Mouse (Mus musculus) heart, embryonic 10.5 days (tissue): ENCODE data around the gene Tbc1d14. TPM values are rescaled to one million over a fixed set of nuclear protein-coding genes. Genes with fewer than 3 reads are reported as not detected.

Experiments
- DNase-seq: peaks from one replicate; pipeline ENCODE4 v3.0.0-alpha.2; 2017; ENCODE audit warnings: low spot score
- H3K27ac ChIP-seq: fragments of 300-500 bp; sonication (generic); 2 replicates; pipeline ENCODE4 v1.5.1; 2016; ENCODE audit warnings: mild to moderate bottlenecking
- H3K27me3 ChIP-seq: fragments of 300-500 bp; sonication (generic); 2 replicates; pipeline ENCODE4 v1.6.1; 2016; ENCODE audit warnings: mild to moderate bottlenecking; ENCODE audit not compliant: poor library complexity, insufficient read depth, severe bottlenecking
- H3K36me3 ChIP-seq: fragments of 300-500 bp; sonication (generic); 2 replicates; pipeline ENCODE4 v1.6.1; 2016; ENCODE audit warnings: mild to moderate bottlenecking, moderate library complexity
- H3K4me1 ChIP-seq: fragments of 300-500 bp; sonication (generic); 2 replicates; pipeline ENCODE4 v1.6.1; 2016; ENCODE audit warnings: mild to moderate bottlenecking
- H3K4me3 ChIP-seq: fragments of 300-500 bp; sonication (generic); 2 replicates; pipeline ENCODE4 v1.5.1; 2016; ENCODE audit warnings: mild to moderate bottlenecking, moderate library complexity
- H3K9me3 ChIP-seq: fragments of 300-500 bp; sonication (generic); 2 replicates; pipeline ENCODE4 v1.6.1; 2016; ENCODE audit warnings: mild to moderate bottlenecking, moderate library complexity
- WGBS: fragments of 180-500 bp; shearing (Covaris S2); methylation state at CpG from one replicate; pipeline ENCODE4 v1.1.7; 2016; 5-methylcytosine and 5-hydroxymethylcytosine counted together
- polyA plus RNA-seq: library from polyadenylated mRNA; unstranded; fragments of >200 nt; fragmentation: Nextera tagmentation; extraction: Ambion mirVana; gene quantifications from 2 replicates; pipeline ENCODE4 v1.2.1, GENCODE M21; 2016

Gene Tbc1d14
- polyA plus RNA-seq, 1 experiment from 2014 or later: 26.8 TPM

DNA sequence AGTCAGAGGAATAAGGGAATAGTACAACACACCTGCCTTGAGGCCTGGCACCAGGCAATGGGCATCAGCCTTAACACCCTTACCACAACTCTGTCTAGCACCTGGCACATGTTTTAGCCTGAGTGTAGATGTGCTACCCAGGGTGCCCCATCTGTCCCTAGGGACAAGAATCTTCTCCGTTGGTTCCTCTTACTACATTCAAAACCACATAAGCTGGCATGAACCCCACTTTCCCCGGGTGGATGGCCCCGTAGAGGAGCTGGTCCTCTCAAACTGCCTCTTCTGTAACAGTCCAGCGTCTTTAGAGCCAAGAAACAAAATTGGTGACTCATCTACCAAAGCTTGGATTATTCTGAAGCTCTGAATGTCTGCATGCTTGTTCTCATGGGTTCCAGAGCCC is 112.7 kb downstream of the Tbc1d14 start:
- H3K9me3 ChIP-seq: no peaks in the 10 kb centered on the region
- no peak overlapping the region for H3K4me3 ChIP-seq
- 94% methylated on average over 4 of the region's 4 CpGs for WGBS
- no peak for DNase-seq
- H3K27ac ChIP-seq: no peak overlapping the region
- peaks cover 46% of the 10 kb centered on the region for H3K4me1 ChIP-seq
- H3K36me3 ChIP-seq: peaks cover 20% of the 10 kb centered on the region
- H3K27me3 ChIP-seq: peaks cover 4% of the 10 kb centered on the region

DNA sequence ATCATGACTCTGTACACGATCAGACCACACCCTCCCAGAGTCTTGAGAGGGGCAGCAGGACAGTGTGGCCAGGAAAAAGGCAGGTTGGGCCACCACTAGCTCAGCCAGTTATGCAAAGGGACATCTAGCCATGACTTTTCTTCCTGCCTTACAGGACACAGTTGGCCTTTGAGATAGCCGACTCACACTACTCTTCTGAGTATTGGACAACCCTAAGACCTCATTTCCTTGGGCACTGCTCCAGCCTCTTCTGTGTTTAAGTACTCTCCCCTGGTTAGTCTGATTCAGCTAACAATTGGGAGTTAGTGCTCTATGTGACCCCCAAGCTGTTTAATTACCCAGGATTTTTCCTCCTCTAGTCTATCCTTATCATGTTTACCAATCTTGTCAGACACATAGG is 113.3 kb downstream of the Tbc1d14 start:
- H3K27me3 ChIP-seq: no peaks in the 10 kb centered on the region
- no peak overlapping the region for H3K27ac ChIP-seq
- WGBS: 74% methylated on average over 2 of the region's 2 CpGs
- peaks cover 39% of the 10 kb centered on the region for H3K4me1 ChIP-seq
- no peak overlapping the region for H3K4me3 ChIP-seq
- H3K9me3 ChIP-seq: no peaks in the 10 kb centered on the region
- no peak for DNase-seq
- H3K36me3 ChIP-seq: peaks cover 24% of the 10 kb centered on the region

DNA sequence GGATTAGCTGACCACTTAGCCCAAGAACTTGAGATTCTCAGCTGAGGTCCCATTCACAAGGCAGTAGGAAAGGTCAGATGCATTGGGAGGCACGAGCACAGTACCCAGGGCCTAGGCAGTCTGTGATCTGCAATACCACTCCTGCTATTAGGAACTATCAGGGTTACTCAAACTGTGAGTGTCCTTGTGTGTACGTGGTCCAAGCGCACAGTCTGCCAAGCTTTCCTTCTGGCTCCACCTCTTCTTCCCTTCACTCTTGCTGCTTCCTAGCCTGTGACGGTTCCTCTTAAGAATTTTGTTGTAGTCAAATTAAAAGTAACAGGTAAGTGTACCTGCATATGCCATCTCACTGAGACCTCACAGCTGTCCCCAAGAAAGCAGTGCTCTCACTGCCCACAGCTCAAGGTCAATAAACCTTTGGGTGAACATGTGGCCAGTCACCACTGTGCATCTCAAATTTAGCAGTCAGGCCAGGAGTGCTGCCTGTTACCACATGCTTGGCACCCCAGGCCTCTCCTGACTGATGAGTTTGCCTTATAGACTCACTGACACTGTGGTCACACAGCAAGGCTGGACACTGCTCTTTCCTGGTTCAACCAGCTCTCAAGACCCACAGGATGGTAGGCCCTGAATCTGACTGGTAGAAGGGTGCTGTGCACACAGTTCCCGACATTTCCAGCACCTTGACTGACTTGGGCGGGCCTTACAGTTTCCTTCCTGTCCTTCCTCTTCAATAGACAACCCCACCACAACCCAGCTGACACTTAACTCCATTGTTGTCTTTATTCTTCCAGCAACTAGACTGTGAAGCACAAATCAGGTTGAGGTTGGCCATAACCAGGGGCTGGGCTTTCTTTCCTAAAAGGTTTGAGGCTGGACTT is 114.3 kb downstream of the Tbc1d14 start:
- H3K36me3 ChIP-seq: peaks cover 31% of the 10 kb centered on the region
- peaks cover 34% of the 10 kb centered on the region for H3K4me1 ChIP-seq
- 82% methylated on average over 6 of the region's 6 CpGs for whole genome bisulfite sequencing
- no peak for DNase-seq
- H3K9me3 ChIP-seq: no peaks in the 10 kb centered on the region
- H3K27me3 ChIP-seq: no peaks in the 10 kb centered on the region
- no peak overlapping the region for H3K27ac ChIP-seq
- H3K4me3 ChIP-seq: no peak overlapping the region

DNA sequence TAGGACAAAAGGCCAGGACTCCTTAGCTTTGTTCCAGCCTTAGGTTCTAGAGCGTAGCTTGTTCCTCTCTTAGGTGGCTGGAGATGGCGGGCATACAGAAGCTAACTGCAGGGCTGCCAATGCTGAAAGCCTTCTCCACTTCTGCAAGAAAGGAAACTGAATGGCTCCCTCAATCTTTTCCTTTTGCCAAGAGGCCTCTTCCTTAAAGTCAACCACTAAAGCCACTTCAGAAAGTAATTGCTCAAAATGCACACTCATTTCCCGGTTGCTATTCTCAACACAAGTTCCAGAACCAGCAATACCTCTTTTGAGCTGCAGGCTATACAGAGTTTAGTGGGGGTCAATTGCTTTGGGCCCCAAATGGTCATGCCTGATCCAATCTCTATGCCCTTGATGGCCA is 115.6 kb downstream of the Tbc1d14 start:
- peaks cover 24% of the 10 kb centered on the region for H3K4me1 ChIP-seq
- DNase-seq: no peak
- WGBS: 86% methylated on average over 3 of the region's 3 CpGs
- H3K27ac ChIP-seq: no peak overlapping the region
- H3K36me3 ChIP-seq: peaks cover 43% of the 10 kb centered on the region
- H3K4me3 ChIP-seq: no peak overlapping the region
- H3K9me3 ChIP-seq: no peaks in the 10 kb centered on the region
- no peaks in the 10 kb centered on the region for H3K27me3 ChIP-seq

DNA sequence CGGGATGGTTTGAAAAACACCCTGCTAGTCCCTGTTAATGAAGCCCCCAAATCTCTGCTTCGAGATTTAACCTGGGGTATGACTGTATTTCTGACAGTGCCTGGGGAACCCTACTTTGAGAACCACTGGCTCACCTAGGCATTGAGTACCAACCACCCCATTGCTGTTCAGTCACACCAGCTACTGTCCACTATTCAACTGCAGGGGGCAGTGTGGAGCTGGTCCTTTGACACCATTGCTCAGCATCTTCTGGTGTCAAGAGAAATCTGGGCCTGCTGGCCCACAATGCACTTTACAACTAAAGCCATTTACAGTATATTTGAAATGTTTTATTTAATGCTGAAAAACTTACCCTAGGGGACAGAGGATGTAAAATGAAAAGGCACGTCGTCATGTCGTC is 118.8 kb downstream of the Tbc1d14 start:
- Histone ChIP-seq H3K27ac (no peak overlapping the region), H3K9me3 (no peaks in the 10 kb centered on the region), H3K27me3 (no peaks in the 10 kb centered on the region), H3K4me1 (peaks cover 7% of the 10 kb centered on the region; the same call in 1 of the 2 replicates), H3K4me3 (no peak overlapping the region), H3K36me3 (peaks cover 66% of the 10 kb centered on the region)
- no peak for DNase-seq
- WGBS: 86% methylated on average over 5 of the region's 5 CpGs

DNA sequence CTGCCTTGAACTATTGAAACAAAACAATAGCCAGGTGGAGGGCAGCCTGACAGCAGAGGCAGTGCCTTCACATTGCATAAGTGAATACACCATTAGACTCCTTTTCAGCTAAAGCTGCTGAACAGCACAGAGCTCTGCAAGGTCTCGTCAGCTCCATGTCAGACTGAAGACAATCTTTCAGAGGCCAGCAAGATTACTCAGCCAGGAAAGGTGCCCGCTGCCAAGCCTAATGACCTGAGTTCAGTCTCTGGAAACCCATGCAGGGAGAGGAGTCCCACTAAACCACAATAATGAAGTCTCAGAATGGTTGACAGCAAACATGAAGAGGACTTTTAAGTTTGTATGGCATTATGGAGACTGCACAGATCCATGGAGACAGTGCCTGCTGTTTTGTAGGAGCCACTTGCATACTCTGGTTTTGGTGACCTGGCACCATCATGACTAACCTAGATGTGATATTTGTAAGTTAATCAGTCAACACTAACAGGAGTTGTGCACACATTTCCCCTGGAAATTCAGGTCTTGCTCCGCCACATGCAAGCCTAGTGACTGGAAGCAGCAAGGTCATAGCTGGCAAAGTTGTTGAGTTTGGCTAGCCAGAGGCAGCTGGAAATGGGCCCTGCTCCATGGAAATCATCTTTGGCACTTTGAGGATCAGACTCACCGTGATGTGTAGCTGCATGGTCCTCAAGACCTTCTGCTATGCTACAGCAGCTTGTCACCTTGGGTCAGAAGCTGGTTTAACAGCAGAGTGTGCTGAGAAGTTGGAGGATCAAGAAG is 120.0 kb downstream of the Tbc1d14 start:
- DNase-seq: no peak
- H3K9me3 ChIP-seq: no peaks in the 10 kb centered on the region
- no peak overlapping the region for H3K4me3 ChIP-seq
- H3K4me1 ChIP-seq: no peaks in the 10 kb centered on the region
- no peaks in the 10 kb centered on the region for H3K27me3 ChIP-seq
- 88% methylated on average over 4 of the region's 4 CpGs for WGBS
- no peak overlapping the region for H3K27ac ChIP-seq
- peaks cover 77% of the 10 kb centered on the region for H3K36me3 ChIP-seq

DNA sequence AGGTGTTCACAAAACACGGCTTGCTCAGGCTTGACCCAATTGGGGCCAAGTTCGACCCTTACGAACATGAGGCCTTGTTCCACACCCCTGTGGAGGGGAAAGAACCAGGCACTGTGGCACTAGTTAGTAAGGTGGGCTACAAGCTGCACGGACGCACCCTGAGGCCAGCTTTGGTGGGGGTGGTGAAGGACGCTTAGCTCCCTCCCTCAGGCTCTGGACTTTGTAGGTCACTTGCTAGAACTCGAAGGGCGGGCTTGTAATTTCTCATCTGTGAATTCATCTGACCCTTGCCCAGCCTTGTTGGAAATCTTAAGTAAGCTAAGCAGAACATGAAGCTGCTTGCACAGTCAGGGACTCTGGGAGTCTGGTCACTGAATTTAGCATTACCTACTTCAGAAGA is 121.9 kb downstream of the Tbc1d14 start:
- Histone ChIP-seq H3K27ac (no peak overlapping the region), H3K4me3 (no peak overlapping the region), H3K4me1 (peaks cover 9% of the 10 kb centered on the region), H3K27me3 (no peaks in the 10 kb centered on the region), H3K9me3 (no peaks in the 10 kb centered on the region), H3K36me3 (peaks cover 78% of the 10 kb centered on the region)
- no peak for DNase-seq
- 94% methylated on average over 8 of the region's 8 CpGs for WGBS

DNA sequence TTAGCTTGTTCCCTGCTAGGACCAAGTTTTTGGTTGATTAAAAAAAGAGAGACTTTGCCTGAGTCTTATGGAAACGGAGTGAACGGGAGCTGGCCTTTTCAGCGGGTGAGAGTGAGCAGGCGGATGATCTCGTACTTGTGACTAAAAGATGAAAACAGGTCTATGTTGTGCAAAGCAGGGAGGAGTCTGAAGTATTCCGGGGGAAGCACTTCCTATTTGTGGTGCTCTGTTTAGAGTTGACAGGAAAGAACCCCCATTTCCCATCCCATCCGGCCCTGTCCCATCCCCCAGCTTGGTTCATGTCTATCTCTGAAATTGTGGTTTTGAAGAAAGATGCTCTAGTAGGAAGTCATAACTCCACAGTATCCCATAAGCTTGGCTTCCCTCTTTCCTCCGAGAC is 127.2 kb downstream of the Tbc1d14 start:
- 26% methylated on average over 8 of the region's 8 CpGs for WGBS
- DNase-seq: no peak
- Histone ChIP-seq H3K4me3 (peak overlapping the region; percentile 99), H3K4me1 (peaks cover 27% of the 10 kb centered on the region), H3K36me3 (peaks cover 34% of the 10 kb centered on the region), H3K9me3 (no peaks in the 10 kb centered on the region), H3K27me3 (no peaks in the 10 kb centered on the region), H3K27ac (peak overlapping the region; percentile 94; the same call in 1 of the 2 replicates)

DNA sequence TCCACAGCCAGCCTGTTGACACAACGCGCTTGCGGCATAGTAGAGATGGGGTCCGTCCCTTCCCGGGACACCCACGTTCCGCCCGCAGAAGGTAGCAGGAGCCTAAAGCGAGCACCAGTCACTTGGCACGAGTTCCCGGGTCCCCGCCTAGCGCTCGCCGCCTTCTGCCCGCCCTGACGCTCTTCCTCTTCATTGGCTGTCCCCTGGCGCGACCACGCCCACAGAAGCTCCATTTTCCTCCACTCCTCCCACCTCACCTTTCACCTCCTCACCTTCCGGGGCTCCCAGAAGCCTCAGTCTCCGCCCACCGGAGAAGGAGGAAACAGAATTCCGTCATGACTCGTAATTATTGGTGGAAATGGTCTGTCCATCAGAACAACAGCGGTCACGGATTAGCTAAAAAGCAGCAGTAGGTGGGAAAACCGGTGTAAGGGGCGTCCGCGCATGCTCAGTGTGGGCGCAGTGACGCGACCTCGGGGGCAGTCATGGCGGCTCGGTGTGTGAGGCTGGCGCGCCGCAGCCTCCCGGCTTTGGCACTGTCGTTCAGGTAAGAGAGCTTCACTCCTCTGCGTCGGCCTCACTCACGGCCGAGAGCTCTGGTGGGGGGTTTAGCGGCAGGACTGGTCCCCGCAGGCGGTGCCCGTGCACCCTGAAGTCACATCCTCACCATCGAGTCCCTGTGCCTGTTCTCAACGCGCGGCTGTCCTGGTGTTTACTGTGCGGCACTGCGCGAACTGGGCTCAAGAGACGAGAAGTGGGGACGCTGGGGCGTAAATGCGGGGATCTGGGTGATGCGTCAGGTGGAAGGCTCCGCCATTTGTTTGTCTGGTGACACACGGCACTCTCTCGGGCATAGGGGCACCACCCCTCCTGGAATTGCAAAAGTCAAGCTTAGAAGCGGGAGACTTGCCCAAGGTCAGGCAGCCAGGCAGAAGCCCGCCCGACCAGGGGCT is 128.1 kb downstream of the Tbc1d14 start, which contains the start of gene Grpel1:
Grpel1 (plus strand) TSS at position 290 of the 953 bp plus-strand sequence.
- Histone ChIP-seq H3K4me3 (peak within 1 kb of the TSS; percentile 99), H3K27ac (peak within 1 kb of the TSS; percentile 94), H3K27me3 (no peaks in the 10 kb centered on the region), H3K4me1 (peaks cover 27% of the 10 kb centered on the region), H3K9me3 (no peaks in the 10 kb centered on the region), H3K36me3 (peaks cover 25% of the 10 kb centered on the region)
- DNase-seq: peak; percentile 99
- under 1% methylated on average over 68 of the region's 68 CpGs for WGBS

DNA sequence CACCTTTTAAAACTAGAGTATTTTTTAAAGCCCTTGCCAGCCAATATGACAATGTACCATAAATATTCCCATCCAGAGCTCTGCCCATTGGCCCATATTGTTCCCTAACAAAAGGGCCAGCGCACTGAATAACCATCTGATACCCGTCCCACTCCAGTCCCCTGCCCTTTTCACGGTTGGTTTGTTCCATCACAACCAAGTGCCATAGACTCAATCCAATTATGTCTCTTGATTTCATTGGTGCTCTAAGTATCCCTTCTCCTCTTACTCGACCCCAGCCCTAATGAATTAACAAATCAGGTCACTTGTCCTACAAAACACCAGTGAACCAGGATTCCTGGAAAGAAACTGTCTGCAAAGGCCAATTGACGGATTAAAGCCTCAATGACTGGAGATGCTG is 129.7 kb downstream of the Tbc1d14 start:
- DNase-seq: no peak

DNA sequence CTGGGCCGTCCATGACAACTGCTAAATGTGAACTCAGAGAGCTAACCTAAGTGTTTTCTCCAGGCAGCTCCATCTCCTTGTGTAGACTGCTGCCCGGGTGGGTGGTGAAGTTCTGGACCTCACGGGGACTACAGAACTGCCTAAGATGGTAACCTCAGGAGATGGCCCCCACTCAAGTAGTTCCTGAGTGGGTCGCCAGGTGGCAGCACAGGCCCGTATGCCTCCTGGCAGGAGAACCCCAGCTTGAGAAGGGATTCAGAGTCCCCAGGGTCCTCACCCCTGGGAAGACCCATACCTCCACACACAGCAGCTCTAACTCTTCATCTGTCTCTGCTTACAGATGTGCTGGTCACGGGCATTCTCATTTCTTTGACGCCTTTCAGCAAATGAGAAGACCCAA is 130.3 kb downstream of the Tbc1d14 start:
- DNase-seq: peak; percentile 84
- H3K36me3 ChIP-seq: 0 out of 2 replicates have a peak, but pooled peaks cover 5% of the 10 kb centered on the region
- H3K4me3 ChIP-seq: no peak overlapping the region
- WGBS: 18% methylated on average over 7 of the region's 7 CpGs
- H3K27ac ChIP-seq: no peak overlapping the region
- H3K9me3 ChIP-seq: no peaks in the 10 kb centered on the region
- H3K27me3 ChIP-seq: no peaks in the 10 kb centered on the region
- H3K4me1 ChIP-seq: peaks cover 30% of the 10 kb centered on the region

More for the DNA sequence above, 129.7 kb downstream of the Tbc1d14 start:
- Histone ChIP-seq H3K4me1 (peaks cover 30% of the 10 kb centered on the region), H3K9me3 (no peaks in the 10 kb centered on the region), H3K4me3 (no peak overlapping the region), H3K36me3 (0 out of 2 replicates have a peak, but pooled peaks cover 10% of the 10 kb centered on the region), H3K27ac (no peak overlapping the region), H3K27me3 (no peaks in the 10 kb centered on the region)
- WGBS: 57% methylated on average over 5 of the region's 5 CpGs

DNA sequence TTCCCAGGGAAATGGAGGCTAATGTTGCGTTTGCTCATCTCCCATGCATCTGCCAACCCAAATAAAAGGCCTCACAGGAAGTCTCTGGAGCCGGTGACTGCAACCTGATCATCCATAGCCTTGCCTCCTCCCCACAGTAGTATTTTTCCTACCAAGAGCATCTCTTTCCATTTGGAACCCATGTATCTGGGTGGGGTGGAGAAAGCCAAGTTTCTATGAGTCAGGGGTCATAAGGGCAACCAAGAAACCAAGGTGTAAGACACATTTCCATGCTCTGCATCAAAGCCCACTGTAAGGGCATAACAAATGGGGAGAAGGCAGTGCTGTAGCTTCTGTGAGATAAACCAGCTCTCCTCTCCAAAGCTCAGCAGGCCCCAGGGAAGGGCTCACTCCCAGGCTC is 131.8 kb downstream of the Tbc1d14 start:
- 56% methylated on average over 2 of the region's 2 CpGs for WGBS
- H3K27ac ChIP-seq: no peak overlapping the region
- H3K4me1 ChIP-seq: peaks cover 21% of the 10 kb centered on the region
- no peaks in the 10 kb centered on the region for H3K36me3 ChIP-seq
- H3K9me3 ChIP-seq: no peaks in the 10 kb centered on the region
- H3K4me3 ChIP-seq: no peak overlapping the region
- H3K27me3 ChIP-seq: peaks cover 14% of the 10 kb centered on the region; the same call in 1 of the 2 replicates
- no peak for DNase-seq
